Mouse (Mus musculus) Patski (cell line): ENCODE measurements at regions not wholly inside any gene's neighbourhood (a gene's known extent, or its start where the extent isn't known, plus 50 kb on each side); places are given as distances from the start of the nearest gene placed in this dataset.

Experiments
- ATAC-seq: fragments of 100-300 bp; one replicate; pipeline ENCODE4 v1.8.0; 2021
- CTCF ChIA-PET: fragments of 350-600 bp; sonication (Branson Sonifier 250); formaldehyde crosslinking; loops from one replicate; lab custom pipeline; 2022; ENCODE audit warnings: inconsistent platforms; lab: Charles Lee
- POLR2A ChIA-PET: fragments of 350-600 bp; sonication (Branson Sonifier 250); formaldehyde crosslinking; loops from one replicate; lab custom pipeline; 2022; ENCODE audit warnings: antibody characterized with exemption, inconsistent platforms; lab: Charles Lee
- DNase-seq: peaks from one replicate; pipeline ENCODE4 v3.0.0-alpha.2; 2011; ENCODE audit warnings: low read depth, low spot score
- H3K27me3 ChIP-seq: fragments of 371-371 bp; one replicate; pipeline ENCODE4 v1.5.1; 2021
- CTCF ChIP-seq: fragments of 100-300 bp; IDR thresholded peaks from one replicate; pipeline ENCODE4 v1.5.1; 2021
- in situ Hi-C: fragments of 300-500 bp; cut with MboI; formaldehyde crosslinking; loops from 3 replicates; pipeline ENCODE4 v1.11.1; 2018; ENCODE audit warnings: low pct_unique_long_range_greater_than_20kb, mixed read lengths

GRCm38 (mm10) chr13:78361236-78361635 is 161.7 kb upstream of the Nr2f1 start:
- in situ Hi-C loops: no loop called here
- peaks cover under 1% of the 10 kb centered on the region for H3K27me3 ChIP-seq
- no peak for ATAC-seq
- ChIA-PET CTCF (no interaction called here), POLR2A (no interaction called here)
- no peak for DNase-seq
- no peak for TF ChIP-seq CTCF

- in situ Hi-C loops: no loop called here
- DNase-seq: no peak
- no peak for TF ChIP-seq CTCF
- ChIA-PET CTCF (no interaction called here), POLR2A (interaction anchor here (0.6 kb wide), 1 partner anchor 1882 kb away, joined by 5 read pairs; no protein-coding TSS in a partner anchor)
- H3K27me3 ChIP-seq: peaks cover 4% of the 10 kb centered on the region
- no peak for ATAC-seq
Measured at GRCm38 (mm10) chr13:78348830-78349229, 149.3 kb upstream of the Nr2f1 start.

DNA sequence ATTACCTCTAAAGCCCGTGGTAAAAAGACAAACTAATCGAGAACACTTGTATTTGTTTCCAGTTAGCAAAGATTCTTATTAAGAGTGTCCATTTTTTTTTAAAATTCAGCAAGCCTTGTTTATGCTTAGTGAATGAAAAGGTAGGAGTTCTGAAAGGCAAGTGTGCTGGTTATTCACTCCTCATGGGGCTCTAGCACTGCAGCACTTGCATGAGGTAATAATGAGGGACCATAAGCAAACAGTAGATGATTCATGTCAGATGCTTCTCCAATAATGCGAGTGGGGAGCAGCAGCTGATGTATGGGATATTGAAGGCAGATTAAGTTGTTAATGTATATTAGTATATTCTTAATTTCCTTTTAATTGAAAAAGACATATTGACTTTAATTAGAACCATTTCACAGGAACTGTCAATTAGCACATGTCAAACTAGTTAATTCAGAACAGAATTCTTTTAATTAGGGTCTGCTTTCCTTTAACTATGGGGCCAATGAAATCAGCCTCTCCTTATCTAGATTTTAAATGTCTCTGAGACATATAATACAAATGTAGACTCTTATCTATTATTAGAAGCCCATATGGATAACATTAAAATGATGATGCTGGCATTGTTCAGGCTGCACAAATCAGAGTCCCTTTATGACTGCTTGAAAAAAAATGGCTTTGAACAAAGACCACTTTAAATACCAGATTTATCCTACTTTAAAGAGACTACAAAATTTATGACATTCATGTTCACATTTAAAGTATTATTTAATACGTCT is 125.1 kb upstream of the Nr2f1 start:
- in situ Hi-C loops: no loop called here
- peaks cover 9% of the 10 kb centered on the region for H3K27me3 ChIP-seq
- ChIA-PET CTCF (no interaction called here), POLR2A (no interaction called here)
- ATAC-seq (no peak), DNase-seq (no peak)
- TF ChIP-seq CTCF: no peak

GRCm38 (mm10) chr13:78323183-78323582 is 123.6 kb upstream of the Nr2f1 start:
- in situ Hi-C loops: no loop called here
- H3K27me3 ChIP-seq: peaks cover 9% of the 10 kb centered on the region
- TF ChIP-seq CTCF: no peak
- POLR2A ChIA-PET: no interaction called here
- DNase-seq: no peak
- CTCF ChIA-PET: no interaction called here
- no peak for ATAC-seq

DNA sequence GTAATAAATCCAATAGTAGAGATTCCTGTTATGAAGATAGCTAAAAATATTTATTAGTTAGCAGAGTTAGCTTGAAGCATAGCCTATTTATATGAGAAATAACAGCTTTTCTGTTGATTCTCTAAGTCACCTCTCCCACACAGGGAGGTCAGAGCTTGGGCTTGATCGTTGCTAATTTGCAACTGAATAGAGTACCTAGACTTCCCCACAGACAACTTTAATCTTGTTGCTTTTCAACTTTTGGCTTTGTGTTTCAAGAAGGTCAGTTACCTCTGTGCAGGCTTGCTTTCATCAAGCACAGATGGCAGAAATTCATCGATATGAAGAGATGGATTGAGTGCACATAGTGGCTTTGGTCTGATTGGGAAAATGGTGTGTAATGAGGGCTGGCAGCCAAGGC is 118.9 kb upstream of the Nr2f1 start:
- no peaks in the 10 kb centered on the region for H3K27me3 ChIP-seq
- DNase-seq (no peak), ATAC-seq (no peak)
- POLR2A ChIA-PET: interaction anchor here (0.7 kb wide), 1 partner anchor 87 kb away, joined by 3 read pairs; no protein-coding TSS in a partner anchor
- CTCF ChIA-PET: interaction anchor here (1.5 kb wide), 1 partner anchor 19 kb away, joined by 3 read pairs; no protein-coding TSS in a partner anchor
- TF ChIP-seq CTCF: no peak
- in situ Hi-C loops: no loop called here

DNA sequence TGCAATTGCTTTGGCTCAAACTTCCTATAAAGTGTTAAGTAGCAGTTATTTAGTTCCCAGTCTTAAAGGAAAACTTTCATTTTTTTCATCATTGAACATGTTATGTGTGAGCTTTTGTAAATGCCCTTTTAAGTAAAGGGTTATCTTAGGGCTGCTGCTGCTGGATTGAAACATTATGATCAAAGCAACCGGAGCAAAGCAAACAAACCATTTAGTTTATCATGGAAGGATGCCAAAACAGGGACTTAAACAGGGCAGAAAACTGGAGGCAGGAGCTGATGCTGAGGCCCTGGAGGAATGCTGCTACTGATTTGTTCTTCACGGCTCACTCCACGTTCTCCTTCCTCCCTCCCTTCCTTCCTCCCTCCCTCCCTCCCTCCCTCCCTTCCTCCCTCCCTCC is 111.3 kb upstream of the Nr2f1 start:
- CTCF ChIA-PET: no interaction called here
- no peak for DNase-seq
- in situ Hi-C loops: no loop called here
- POLR2A ChIA-PET: no interaction called here
- ATAC-seq: no peak
- TF ChIP-seq CTCF: no peak
- no peaks in the 10 kb centered on the region for H3K27me3 ChIP-seq
